Mouse (Mus musculus): ENCODE measurements around the gene Pla2g4e. TPM values are rescaled to one million over a fixed set of nuclear protein-coding genes. Genes with fewer than 3 reads are reported as not detected.
A peak's percentile ranks its signal among the peaks of the same experiment; 100 is the strongest.

The Pla2g4e gene
- polyA plus RNA-seq, 1 experiment from 2014 or later, result 0.04 TPM

DNA sequence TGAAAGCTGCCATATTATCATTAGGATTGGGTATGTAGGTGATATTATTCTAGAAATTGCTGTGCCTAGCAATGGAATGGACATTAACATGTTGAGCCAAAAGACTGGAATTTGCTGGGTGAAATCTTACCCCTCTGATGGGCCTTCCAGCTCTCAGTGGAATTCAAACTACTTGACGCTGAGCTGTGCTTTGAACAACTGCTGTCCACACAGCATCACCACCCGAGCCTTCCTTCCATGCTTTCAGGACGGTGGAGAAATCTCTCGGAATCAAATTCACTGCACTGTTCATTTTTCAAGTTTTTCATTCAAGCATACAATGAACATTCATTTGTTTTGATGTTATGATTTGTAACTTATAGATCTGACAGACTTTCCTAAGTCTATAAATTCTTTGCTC is 100.7 kb downstream of the Pla2g4e start:
- Histone ChIP-seq H3K27ac (no peak overlapping the region), H3K9me3 (no peaks in the 10 kb centered on the region), H3K36me3 (replicated peaks) (no peaks in the 10 kb centered on the region), H3K27me3 (ENCODE audit: poor library complexity, severe bottlenecking) (no peaks in the 10 kb centered on the region), H3K4me1 (no peaks in the 10 kb centered on the region), H3K4me3 (no peak overlapping the region)
- no peak for DNase-seq (ENCODE audit: extremely low spot score, low spot score)
- 90% methylated on average over 4 of the region's 4 CpGs for WGBS

- Histone ChIP-seq H3K9me3 (no peaks in the 10 kb centered on the region), H3K27me3 (ENCODE audit: poor library complexity, severe bottlenecking) (no peaks in the 10 kb centered on the region), H3K4me1 (no peaks in the 10 kb centered on the region), H3K27ac (no peak overlapping the region), H3K4me3 (no peak overlapping the region), H3K36me3 (replicated peaks) (no peaks in the 10 kb centered on the region)
- 87% methylated on average over 5 of the region's 5 CpGs for WGBS
- no peak for DNase-seq (ENCODE audit: extremely low spot score, low spot score)
Measured at GRCm38 (mm10) chr2:120142336-120142735, 102.8 kb downstream of the Pla2g4e start.

DNA sequence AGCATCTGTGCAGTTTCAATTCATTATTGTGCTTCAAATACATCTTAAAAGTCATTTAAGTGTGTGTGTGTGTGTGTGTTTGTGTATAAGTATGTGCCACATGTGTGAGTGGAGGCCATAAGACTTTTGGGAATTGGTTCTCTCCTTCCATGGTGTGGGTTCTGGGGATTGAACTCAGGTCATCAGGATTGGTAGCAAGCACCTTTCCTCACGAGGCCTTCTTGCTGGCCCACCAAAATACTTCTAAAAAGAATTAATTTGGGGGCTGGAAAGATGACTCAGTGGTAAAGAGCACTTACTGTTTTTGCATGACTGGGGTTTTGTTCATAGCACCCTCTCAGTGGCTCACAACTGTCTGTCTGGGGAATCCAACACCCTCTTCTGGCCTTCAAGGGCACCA is 103.5 kb downstream of the Pla2g4e start:
- Histone ChIP-seq H3K4me3 (no peak overlapping the region), H3K4me1 (no peaks in the 10 kb centered on the region), H3K36me3 (replicated peaks) (no peaks in the 10 kb centered on the region), H3K27me3 (ENCODE audit: poor library complexity, severe bottlenecking) (no peaks in the 10 kb centered on the region), H3K9me3 (no peaks in the 10 kb centered on the region), H3K27ac (no peak overlapping the region)
- DNase-seq (ENCODE audit: extremely low spot score, low spot score), result no peak
- 84% methylated on average over 1 of the region's 1 CpGs for WGBS

DNA sequence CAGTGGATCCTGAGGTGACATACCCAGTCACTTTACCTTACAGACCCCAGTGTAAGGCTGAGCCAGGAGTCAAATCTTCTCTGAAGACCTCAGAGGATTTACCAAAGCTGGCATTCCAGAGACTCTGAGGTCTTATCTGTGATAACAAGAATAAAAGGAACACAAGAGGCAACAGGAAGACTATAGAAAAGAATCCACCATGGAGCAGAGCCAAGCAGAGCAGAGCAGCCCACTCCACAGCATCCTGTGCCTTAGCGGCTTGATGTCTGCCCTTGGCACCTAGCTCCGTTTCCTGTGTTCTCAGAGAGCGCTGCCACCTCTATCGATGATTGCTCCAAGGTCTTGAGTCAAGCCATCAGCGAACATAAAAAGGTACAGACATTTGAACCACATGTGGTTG is 104.8 kb downstream of the Pla2g4e start:
- no peaks in the 10 kb centered on the region for H3K9me3 ChIP-seq
- no peaks in the 10 kb centered on the region for H3K27me3 ChIP-seq (ENCODE audit: poor library complexity, severe bottlenecking)
- no peaks in the 10 kb centered on the region for H3K36me3 ChIP-seq (replicated peaks)
- WGBS, result 86% methylated on average over 5 of the region's 5 CpGs
- H3K4me3 ChIP-seq, result no peak overlapping the region
- DNase-seq (ENCODE audit: extremely low spot score, low spot score), result no peak
- H3K4me1 ChIP-seq, result peaks cover 2% of the 10 kb centered on the region; the same call in 1 of the 2 replicates
- H3K27ac ChIP-seq, result no peak overlapping the region

DNA sequence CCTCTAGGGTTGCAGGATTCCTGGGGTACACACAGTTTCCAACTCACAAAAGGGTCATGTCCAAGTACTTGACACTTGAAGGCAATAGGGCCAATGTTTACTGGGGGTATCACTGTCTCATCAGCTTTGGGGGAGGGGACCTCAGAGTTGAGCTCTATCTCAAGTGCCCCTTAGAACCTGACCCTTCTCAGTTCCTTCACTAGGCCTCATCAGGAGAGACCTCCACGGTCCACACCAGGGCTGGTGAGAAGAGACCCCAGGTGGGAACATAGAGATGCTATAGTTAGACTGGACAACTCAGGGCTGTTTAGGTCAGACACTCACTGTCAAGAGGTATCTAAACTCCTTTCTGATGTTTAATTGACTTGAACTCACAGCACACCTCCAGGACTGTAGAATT is 106.0 kb downstream of the Pla2g4e start:
- no peaks in the 10 kb centered on the region for H3K27me3 ChIP-seq (ENCODE audit: poor library complexity, severe bottlenecking)
- H3K36me3 ChIP-seq (replicated peaks), result no peaks in the 10 kb centered on the region
- H3K9me3 ChIP-seq, result no peaks in the 10 kb centered on the region
- DNase-seq (ENCODE audit: extremely low spot score, low spot score), result no peak
- H3K4me3 ChIP-seq, result no peak overlapping the region
- 88% methylated on average over 1 of the region's 1 CpGs for WGBS
- H3K27ac ChIP-seq, result no peak overlapping the region
- H3K4me1 ChIP-seq, result peaks cover 2% of the 10 kb centered on the region; the same call in 1 of the 2 replicates

DNA sequence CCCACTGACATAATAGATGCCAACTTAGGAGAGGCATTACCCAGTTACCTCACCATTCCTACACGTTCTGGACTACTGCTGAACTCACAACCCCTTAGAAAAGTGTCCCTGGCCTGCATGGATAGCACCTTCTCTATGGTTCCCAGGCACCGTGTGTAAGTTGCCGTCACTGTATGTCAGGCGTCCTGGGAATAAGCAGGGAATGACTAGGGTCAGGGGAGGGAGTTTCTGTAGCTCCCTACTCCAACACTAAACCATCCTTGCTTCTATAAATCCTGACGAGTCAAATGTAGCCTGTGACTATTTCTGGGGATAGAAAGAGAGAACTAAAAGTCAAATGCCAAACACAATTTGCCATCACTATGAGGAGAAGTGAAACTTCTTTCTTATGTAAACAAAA is 107.9 kb downstream of the Pla2g4e start:
- H3K4me1 ChIP-seq, result peaks cover 2% of the 10 kb centered on the region; the same call in 1 of the 2 replicates
- no peaks in the 10 kb centered on the region for H3K9me3 ChIP-seq
- DNase-seq (ENCODE audit: extremely low spot score, low spot score), result no peak
- H3K27ac ChIP-seq, result no peak overlapping the region
- H3K4me3 ChIP-seq, result no peak overlapping the region
- H3K27me3 ChIP-seq (ENCODE audit: poor library complexity, severe bottlenecking), result no peaks in the 10 kb centered on the region
- no peaks in the 10 kb centered on the region for H3K36me3 ChIP-seq (replicated peaks)
- 82% methylated on average over 5 of the region's 5 CpGs for WGBS

DNA sequence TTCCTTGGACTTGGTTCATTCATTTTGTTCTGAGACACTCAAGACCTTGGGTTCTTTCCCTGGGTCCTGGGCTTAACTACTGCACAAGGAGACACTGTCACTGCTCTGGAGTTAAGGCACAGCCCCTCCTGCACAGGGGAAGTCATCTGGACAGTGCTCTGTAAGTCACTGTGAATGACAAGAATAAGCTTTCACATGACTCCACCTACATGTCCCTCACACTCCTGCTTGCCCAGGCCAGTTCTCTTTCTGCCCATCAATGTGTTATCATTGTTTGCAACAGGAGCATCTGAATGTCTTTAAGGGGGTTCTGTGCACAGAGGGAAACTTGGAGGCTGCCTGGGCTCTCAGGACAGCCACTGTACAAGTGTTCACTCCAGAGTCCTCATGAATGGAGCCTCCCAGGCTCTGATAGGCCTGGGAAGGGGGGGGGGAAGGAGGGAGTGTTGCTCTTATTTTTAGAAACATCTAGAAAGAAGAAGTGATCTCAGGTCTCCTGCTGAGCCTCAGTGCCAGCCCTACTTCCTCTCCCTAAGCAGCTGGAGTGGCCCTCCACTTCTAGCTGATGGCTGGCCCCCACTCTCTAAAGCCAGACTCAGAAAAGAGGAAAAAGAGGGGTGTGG is 110.6 kb downstream of the Pla2g4e start:
- H3K9me3 ChIP-seq, result no peaks in the 10 kb centered on the region
- no peak overlapping the region for H3K4me3 ChIP-seq
- peaks cover 4% of the 10 kb centered on the region; the same call in 1 of the 2 replicates for H3K4me1 ChIP-seq
- no peak for DNase-seq (ENCODE audit: extremely low spot score, low spot score)
- no peak overlapping the region for H3K27ac ChIP-seq
- H3K27me3 ChIP-seq (ENCODE audit: poor library complexity, severe bottlenecking), result no peaks in the 10 kb centered on the region
- H3K36me3 ChIP-seq (replicated peaks), result no peaks in the 10 kb centered on the region

GRCm38 (mm10) chr2:120131881-120132280 is 113.3 kb downstream of the Pla2g4e start:
- 97% methylated on average over 1 of the region's 1 CpGs for WGBS

GRCm38 (mm10) chr2:120129252-120129908 is 115.8 kb downstream of the Pla2g4e start:
- Histone ChIP-seq H3K27ac (0 out of 2 replicates have a peak overlapping the region, but pooled peaks have one; percentile 60), H3K36me3 (replicated peaks) (peaks cover 6% of the 10 kb centered on the region; the same call in 1 of the 2 replicates), H3K27me3 (ENCODE audit: poor library complexity, severe bottlenecking) (no peaks in the 10 kb centered on the region), H3K9me3 (no peaks in the 10 kb centered on the region), H3K4me1 (peaks cover 9% of the 10 kb centered on the region; the same call in 1 of the 2 replicates), H3K4me3 (no peak overlapping the region)
- WGBS, result 78% methylated on average over 8 of the region's 8 CpGs
- no peak for DNase-seq (ENCODE audit: extremely low spot score, low spot score)

More at GRCm38 (mm10) chr2:120131881-120132280, 113.3 kb downstream of the Pla2g4e start:
- Histone ChIP-seq H3K27me3 (ENCODE audit: poor library complexity, severe bottlenecking) (no peaks in the 10 kb centered on the region), H3K9me3 (no peaks in the 10 kb centered on the region), H3K36me3 (replicated peaks) (0 out of 2 replicates have a peak, but pooled peaks cover 2% of the 10 kb centered on the region), H3K27ac (no peak overlapping the region), H3K4me3 (no peak overlapping the region), H3K4me1 (peaks cover 11% of the 10 kb centered on the region; the same call in 1 of the 2 replicates)
- no peak for DNase-seq (ENCODE audit: extremely low spot score, low spot score)

DNA sequence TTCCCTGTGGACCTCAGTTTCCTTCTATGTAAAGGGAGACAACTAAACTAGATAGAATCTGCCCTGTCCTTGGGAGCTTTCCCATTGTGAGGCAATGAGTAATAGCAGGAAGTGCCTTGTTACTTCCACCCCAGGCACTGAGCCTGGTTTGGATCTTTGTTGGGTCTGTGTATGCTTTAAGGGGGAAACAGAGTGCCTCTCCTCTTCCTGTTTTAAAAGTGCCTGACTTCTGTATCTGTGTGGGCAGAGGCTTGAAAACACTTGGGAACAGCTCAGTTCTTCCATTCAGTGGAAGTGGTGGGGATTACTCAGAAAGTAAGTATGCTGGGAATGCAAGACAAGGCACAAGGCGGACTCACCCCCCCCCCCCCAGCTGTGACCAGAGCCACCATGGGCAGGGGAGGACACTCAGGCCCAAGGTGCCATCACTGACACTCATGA is 116.5 kb downstream of the Pla2g4e start:
- Histone ChIP-seq H3K4me1 (peaks cover 9% of the 10 kb centered on the region; the same call in 1 of the 2 replicates), H3K27ac (peak overlapping the region; percentile 60; the same call in 1 of the 2 replicates), H3K9me3 (no peaks in the 10 kb centered on the region), H3K4me3 (no peak overlapping the region), H3K36me3 (replicated peaks) (peaks cover 6% of the 10 kb centered on the region; the same call in 1 of the 2 replicates), H3K27me3 (ENCODE audit: poor library complexity, severe bottlenecking) (no peaks in the 10 kb centered on the region)
- WGBS, result 53% methylated on average over 1 of the region's 1 CpGs
- DNase-seq (ENCODE audit: extremely low spot score, low spot score), result no peak

DNA sequence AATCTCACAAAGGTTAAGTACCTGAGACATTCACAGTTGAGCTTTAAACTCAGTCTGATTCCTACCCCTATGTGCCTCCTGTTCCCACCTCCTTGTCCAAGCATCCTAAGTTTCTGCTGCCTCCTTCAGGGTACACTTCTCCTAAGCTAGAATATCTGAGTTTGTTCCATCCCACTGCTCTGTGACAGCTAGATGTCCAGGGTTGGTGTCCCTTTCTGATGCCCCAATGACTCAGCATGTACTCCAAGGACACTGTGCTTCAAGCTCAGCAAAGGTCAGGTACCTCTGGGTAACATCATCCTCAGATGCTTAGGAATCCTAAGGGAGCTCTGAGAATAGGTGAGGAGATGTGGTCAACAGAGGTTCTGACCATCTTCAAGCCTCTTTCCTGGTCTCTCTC is 117.1 kb downstream of the Pla2g4e start:
- no peaks in the 10 kb centered on the region for H3K27me3 ChIP-seq (ENCODE audit: poor library complexity, severe bottlenecking)
- peaks cover 9% of the 10 kb centered on the region; the same call in 1 of the 2 replicates for H3K4me1 ChIP-seq
- peak overlapping the region; percentile 60; the same call in 1 of the 2 replicates for H3K27ac ChIP-seq
- no peak for DNase-seq (ENCODE audit: extremely low spot score, low spot score)
- H3K4me3 ChIP-seq, result no peak overlapping the region
- no peaks in the 10 kb centered on the region for H3K9me3 ChIP-seq
- H3K36me3 ChIP-seq (replicated peaks), result peaks cover 6% of the 10 kb centered on the region; the same call in 1 of the 2 replicates

- Histone ChIP-seq H3K36me3 (replicated peaks) (peaks cover 6% of the 10 kb centered on the region; the same call in 1 of the 2 replicates), H3K27ac (no peak overlapping the region), H3K9me3 (no peaks in the 10 kb centered on the region), H3K27me3 (ENCODE audit: poor library complexity, severe bottlenecking) (no peaks in the 10 kb centered on the region), H3K4me3 (no peak overlapping the region), H3K4me1 (peaks cover 19% of the 10 kb centered on the region)
- no peak for DNase-seq (ENCODE audit: extremely low spot score, low spot score)
- WGBS, result 88% methylated on average over 1 of the region's 1 CpGs
Measured at GRCm38 (mm10) chr2:120126901-120127300, 118.2 kb downstream of the Pla2g4e start.

- Histone ChIP-seq H3K36me3 (replicated peaks) (peaks cover 6% of the 10 kb centered on the region; the same call in 1 of the 2 replicates), H3K27me3 (ENCODE audit: poor library complexity, severe bottlenecking) (no peaks in the 10 kb centered on the region), H3K4me3 (no peak overlapping the region), H3K4me1 (peaks cover 24% of the 10 kb centered on the region), H3K27ac (no peak overlapping the region), H3K9me3 (no peaks in the 10 kb centered on the region)
- DNase-seq (ENCODE audit: extremely low spot score, low spot score), result no peak
- 85% methylated on average over 4 of the region's 4 CpGs for WGBS
Measured at GRCm38 (mm10) chr2:120126408-120126807, 118.7 kb downstream of the Pla2g4e start.
